Mouse (Mus musculus) liver, adult 2 months (tissue): ENCODE data around the gene Gpc6. TPM values are rescaled to one million over a fixed set of nuclear protein-coding genes. Genes with fewer than 3 reads are reported as not detected.
A peak's percentile ranks its signal among the peaks of the same experiment; 100 is the strongest.

Source experiments
- DNase-seq: peaks from one replicate; pipeline ENCODE4 v3.0.0-alpha.2; 2011; ENCODE audit warnings: low read depth, low spot score; ENCODE audit errors: extremely low read depth
- H3K27ac ChIP-seq: fragments of 200-500 bp; replicated peaks from 2 replicates; pipeline ENCODE4 v1.5.1; 2012; ENCODE audit warnings: low read depth, mild to moderate bottlenecking, control low read depth, inconsistent platforms, low read length; ENCODE audit not compliant: insufficient read depth
- H3K27me3 ChIP-seq: fragments of 200-500 bp; 2 replicates; pipeline ENCODE4 v1.6.1; 2012; ENCODE audit warnings: mild to moderate bottlenecking, moderate library complexity, low read length, inconsistent platforms; ENCODE audit not compliant: control insufficient read depth, insufficient read depth
- H3K36me3 ChIP-seq: fragments of 200-500 bp; 2 replicates; pipeline ENCODE4 v1.6.1; 2012; ENCODE audit warnings: low read length, inconsistent platforms; ENCODE audit not compliant: control insufficient read depth, insufficient read depth
- H3K4me1 ChIP-seq: fragments of 200-500 bp; 2 replicates; pipeline ENCODE4 v1.6.1; 2011; ENCODE audit warnings: low read length; ENCODE audit not compliant: control insufficient read depth, insufficient read depth
- H3K4me3 ChIP-seq: fragments of 200-500 bp; 2 replicates; pipeline ENCODE4 v1.5.1; 2011; ENCODE audit warnings: low read depth, mild to moderate bottlenecking, control low read depth, low read length, moderate library complexity; ENCODE audit not compliant: insufficient read depth
- H3K79me2 ChIP-seq: fragments of 200-500 bp; 2 replicates; pipeline ENCODE4 v1.6.1; 2012; ENCODE audit warnings: inconsistent platforms, mild to moderate bottlenecking, low read length, moderate library complexity; ENCODE audit not compliant: control insufficient read depth, insufficient read depth
- H3K9ac ChIP-seq: fragments of 200-500 bp; 2 replicates; pipeline ENCODE4 v1.6.1; 2012; ENCODE audit warnings: low read depth, mild to moderate bottlenecking, control low read depth, inconsistent platforms, low read length
- CTCF ChIP-seq: fragments of 200-500 bp; IDR thresholded peaks from 2 replicates; pipeline ENCODE4 v1.5.1; 2011; ENCODE audit warnings: low read depth, low read length, control low read depth
- POLR2A ChIP-seq: fragments of 200-500 bp; IDR thresholded peaks from 2 replicates; pipeline ENCODE4 v1.6.1; 2011; ENCODE audit warnings: low read length, control low read depth; ENCODE audit not compliant: insufficient read depth; ENCODE audit errors: extremely low read depth
- WGBS: fragments of 180-500 bp; shearing (Covaris S2); methylation state at CpG from one replicate; pipeline ENCODE4 v1.1.7; 2018; 5-methylcytosine and 5-hydroxymethylcytosine counted together
- polyA plus RNA-seq: library from polyadenylated mRNA; depleted of rRNA; stranded (reverse); fragments of >200 nt; gene quantifications from 2 replicates; pipeline ENCODE4 v1.2.3, GENCODE M21; 2012
- total RNA-seq: library from RNA; depleted of rRNA; stranded (reverse); fragments of >200 nt; gene quantifications from 2 replicates; pipeline ENCODE4 v1.2.3, GENCODE M21; 2014

Gpc6 gene
- total and polyA plus RNA-seq, 2 experiments: 0.88 to 2.6 TPM

DNA sequence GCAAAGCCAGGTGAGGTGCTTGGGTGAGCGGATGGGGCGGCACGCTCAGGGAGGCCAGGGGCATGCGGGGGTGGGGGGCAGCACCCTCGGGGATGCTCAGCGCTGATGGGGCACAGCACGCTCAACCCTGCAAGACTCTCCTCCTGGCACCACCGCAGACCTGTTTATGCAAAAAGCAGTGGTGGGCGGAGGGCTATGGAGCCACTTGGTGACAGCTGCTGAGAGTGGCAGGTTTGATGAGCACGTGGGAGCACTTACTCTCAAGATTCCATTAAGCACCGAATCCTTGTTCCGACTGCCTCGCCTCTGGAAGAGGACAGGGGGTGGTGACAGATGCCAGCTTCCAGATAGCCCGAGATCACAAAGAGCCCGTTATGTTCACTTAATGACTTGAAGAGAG, 1026.2 kb downstream of the Gpc6 start:
- H3K9ac ChIP-seq: no peak overlapping the region
- H3K27me3 ChIP-seq: no peaks in the 10 kb centered on the region
- no peaks in the 10 kb centered on the region for H3K36me3 ChIP-seq
- WGBS: 77% methylated on average over 15 of the region's 15 CpGs
- no peaks in the 10 kb centered on the region for H3K79me2 ChIP-seq
- no peak overlapping the region for H3K27ac ChIP-seq
- no peaks in the 10 kb centered on the region for H3K4me1 ChIP-seq
- no peak for DNase-seq
- H3K4me3 ChIP-seq: no peak overlapping the region
- TF ChIP-seq CTCF: no peak
- TF ChIP-seq POLR2A: no peak

DNA sequence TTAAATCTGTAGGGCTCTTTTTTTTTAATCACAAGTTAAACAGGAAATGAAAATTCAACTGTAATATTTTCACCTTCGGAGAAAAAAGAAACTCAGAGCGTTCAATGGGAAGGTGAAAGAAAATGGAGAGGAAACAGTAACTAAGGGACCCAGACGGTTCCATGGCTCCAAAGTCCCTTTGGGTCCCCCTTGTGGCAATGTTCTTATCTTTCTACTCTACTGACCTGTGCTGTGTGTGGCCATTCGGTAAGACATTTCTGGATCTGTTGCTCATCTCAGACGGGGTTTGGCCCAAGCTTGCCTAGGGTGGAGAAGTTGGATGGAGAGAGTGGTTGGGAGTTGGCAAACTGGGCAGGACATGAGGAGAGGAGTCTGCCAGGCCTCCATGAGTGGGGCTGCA, 1026.6 kb downstream of the Gpc6 start:
- H3K27ac ChIP-seq: no peak overlapping the region
- 65% methylated on average over 5 of the region's 5 CpGs for WGBS
- no peaks in the 10 kb centered on the region for H3K27me3 ChIP-seq
- no peaks in the 10 kb centered on the region for H3K4me1 ChIP-seq
- no peak for DNase-seq
- no peaks in the 10 kb centered on the region for H3K79me2 ChIP-seq
- TF ChIP-seq POLR2A (no peak), CTCF (peak; percentile 3; the same call in 1 of the 2 replicates)
- H3K4me3 ChIP-seq: no peak overlapping the region
- no peak overlapping the region for H3K9ac ChIP-seq
- H3K36me3 ChIP-seq: no peaks in the 10 kb centered on the region

DNA sequence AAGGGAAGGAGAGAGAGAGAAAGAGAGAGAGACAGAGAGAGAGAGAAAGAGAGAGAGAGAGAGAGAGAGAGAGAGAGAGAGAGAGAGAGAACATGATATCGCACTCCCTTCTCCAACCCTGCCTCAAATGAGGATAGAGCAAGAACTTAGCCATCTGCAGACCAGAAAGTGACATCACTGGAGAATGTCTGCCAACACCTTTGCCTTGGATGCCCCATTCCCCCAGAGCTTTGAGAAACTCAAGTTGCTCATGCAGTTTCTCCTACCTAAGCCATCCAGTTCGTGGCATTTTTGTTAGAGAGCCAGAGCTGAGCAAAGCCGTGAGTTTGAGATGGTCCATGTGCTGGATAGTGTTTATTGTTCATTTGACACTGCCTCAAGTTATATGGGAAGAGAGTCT, 1030.9 kb downstream of the Gpc6 start:
- Histone ChIP-seq H3K27ac (no peak overlapping the region), H3K36me3 (no peaks in the 10 kb centered on the region), H3K79me2 (no peaks in the 10 kb centered on the region), H3K27me3 (no peaks in the 10 kb centered on the region), H3K4me1 (no peaks in the 10 kb centered on the region), H3K9ac (no peak overlapping the region), H3K4me3 (no peak overlapping the region)
- TF ChIP-seq POLR2A (no peak), CTCF (no peak)
- 91% methylated on average over 3 of the region's 3 CpGs for WGBS
- no peak for DNase-seq

DNA sequence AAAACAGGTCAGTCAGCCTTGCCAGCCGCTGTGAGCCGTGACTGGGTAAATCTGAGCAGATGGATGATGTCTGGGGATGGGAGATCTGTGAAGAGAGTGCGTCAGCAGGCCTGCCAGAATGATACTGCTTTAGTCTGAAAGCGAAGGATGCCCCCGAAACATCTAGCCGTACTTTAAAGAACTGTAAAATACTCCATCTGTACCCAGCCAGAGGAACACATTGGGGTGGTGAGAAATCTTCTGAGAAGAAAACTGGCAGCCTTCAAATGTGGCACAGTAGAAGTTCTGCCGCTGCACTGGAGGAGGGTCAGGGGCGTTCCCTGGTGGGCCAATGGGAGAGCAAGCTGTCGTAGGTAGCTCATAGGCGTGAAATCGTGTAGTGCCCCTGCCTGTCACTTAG, 1033.3 kb downstream of the Gpc6 start:
- Histone ChIP-seq H3K79me2 (no peaks in the 10 kb centered on the region), H3K27ac (no peak overlapping the region), H3K27me3 (no peaks in the 10 kb centered on the region), H3K4me1 (no peaks in the 10 kb centered on the region), H3K4me3 (no peak overlapping the region), H3K9ac (no peak overlapping the region), H3K36me3 (no peaks in the 10 kb centered on the region)
- WGBS: 93% methylated on average over 11 of the region's 11 CpGs
- DNase-seq: no peak
- no peak for TF ChIP-seq POLR2A
- no peak for TF ChIP-seq CTCF

DNA sequence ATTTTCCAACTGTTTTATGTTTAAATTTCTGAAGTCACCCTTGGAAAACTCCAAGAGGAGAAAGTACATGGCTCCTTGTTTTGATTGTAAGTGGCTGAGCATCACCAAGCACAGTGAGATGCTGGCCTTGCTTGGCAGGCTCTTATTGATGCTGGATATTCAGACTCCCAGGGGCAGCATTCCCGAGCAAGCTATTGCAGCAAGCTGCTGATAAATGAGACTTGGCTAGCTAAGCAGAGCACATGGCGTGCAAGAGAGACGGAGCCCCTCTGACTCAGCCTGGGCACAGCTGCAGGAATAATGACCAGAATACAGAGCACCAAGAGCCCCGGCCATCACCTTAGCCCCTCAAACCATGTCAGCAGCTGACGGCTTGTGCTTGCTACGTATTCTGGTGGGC, 1036.2 kb downstream of the Gpc6 start:
- H3K36me3 ChIP-seq: no peaks in the 10 kb centered on the region
- DNase-seq: no peak
- H3K9ac ChIP-seq: no peak overlapping the region
- no peaks in the 10 kb centered on the region for H3K27me3 ChIP-seq
- H3K4me3 ChIP-seq: no peak overlapping the region
- no peak overlapping the region for H3K27ac ChIP-seq
- TF ChIP-seq POLR2A (no peak), CTCF (no peak)
- 76% methylated on average over 6 of the region's 6 CpGs for WGBS
- H3K79me2 ChIP-seq: no peaks in the 10 kb centered on the region
- no peaks in the 10 kb centered on the region for H3K4me1 ChIP-seq

DNA sequence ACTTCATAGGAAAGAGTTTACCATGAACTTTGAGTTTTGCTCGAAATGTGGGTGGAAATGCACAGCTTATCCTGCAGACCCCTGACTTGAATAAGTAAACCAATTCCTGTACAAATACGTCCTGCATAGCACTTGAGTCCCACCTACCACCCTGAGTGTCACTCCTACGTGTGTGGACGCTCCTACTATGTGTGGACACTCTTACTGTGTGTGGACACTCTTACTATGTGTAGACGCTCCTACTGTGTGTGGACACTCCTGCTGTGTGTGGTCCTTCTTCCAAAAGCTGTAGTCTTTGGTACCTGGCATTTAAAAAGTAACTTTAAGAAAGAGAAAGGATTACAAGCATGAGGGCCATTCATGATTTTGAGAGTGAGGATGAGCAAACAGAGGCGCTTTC, 1036.7 kb downstream of the Gpc6 start:
- TF ChIP-seq POLR2A: no peak
- no peak for TF ChIP-seq CTCF
- no peak overlapping the region for H3K4me3 ChIP-seq
- H3K27ac ChIP-seq: no peak overlapping the region
- no peaks in the 10 kb centered on the region for H3K36me3 ChIP-seq
- no peak overlapping the region for H3K9ac ChIP-seq
- 79% methylated on average over 6 of the region's 6 CpGs for WGBS
- DNase-seq: no peak
- no peaks in the 10 kb centered on the region for H3K4me1 ChIP-seq
- no peaks in the 10 kb centered on the region for H3K27me3 ChIP-seq
- no peaks in the 10 kb centered on the region for H3K79me2 ChIP-seq
